Mouse (Mus musculus) liver, embryonic 15.5 days (tissue): ENCODE data around the gene Gbp5. TPM values are rescaled to one million over a fixed set of nuclear protein-coding genes. Genes with fewer than 3 reads are reported as not detected.
A peak's percentile ranks its signal among the peaks of the same experiment; 100 is the strongest.
"Not testable (repeated sequence)": the region's sequence is repeated elsewhere in the genome, so short reads cannot be mapped to it uniquely, and the experiment has no call there.

Experiments
- ATAC-seq: fragments of 200-750 bp; cut with Nextera tagmentation; 2 replicates; pipeline ENCODE4 v1.8.0; 2017; ENCODE audit warnings: moderate number of reproducible peaks, mild to moderate bottlenecking, moderate library complexity; ENCODE audit not compliant: insufficient read depth
- H3K27ac ChIP-seq: fragments of 300-500 bp; sonication (generic); replicated peaks from 2 replicates; pipeline ENCODE4 v1.5.1; 2015; ENCODE audit warnings: mild to moderate bottlenecking, inconsistent platforms
- H3K27me3 ChIP-seq: fragments of 300-500 bp; sonication (generic); 2 replicates; pipeline ENCODE4 v1.6.1; 2015; ENCODE audit warnings: mild to moderate bottlenecking, inconsistent platforms
- H3K36me3 ChIP-seq: fragments of 300-500 bp; sonication (generic); replicated peaks from 2 replicates; pipeline ENCODE4 v1.6.1; 2015; ENCODE audit warnings: moderate library complexity, mild to moderate bottlenecking, inconsistent platforms
- H3K4me1 ChIP-seq: fragments of 300-500 bp; sonication (generic); replicated peaks from 2 replicates; pipeline ENCODE4 v1.6.1; 2015; ENCODE audit warnings: inconsistent platforms
- H3K4me2 ChIP-seq: fragments of 300-500 bp; sonication (generic); 2 replicates; pipeline ENCODE4 v1.6.1; 2015; ENCODE audit warnings: moderate library complexity, mild to moderate bottlenecking, inconsistent platforms
- H3K4me3 ChIP-seq: fragments of 300-500 bp; sonication (generic); replicated peaks from 2 replicates; pipeline ENCODE4 v1.5.1; 2015; ENCODE audit warnings: mild to moderate bottlenecking, inconsistent platforms
- H3K9ac ChIP-seq: fragments of 300-500 bp; sonication (generic); 2 replicates; pipeline ENCODE4 v1.6.1; 2015; ENCODE audit warnings: moderate library complexity, mild to moderate bottlenecking, inconsistent platforms
- H3K9me3 ChIP-seq: fragments of 300-500 bp; sonication (generic); replicated peaks from 2 replicates; pipeline ENCODE4 v1.6.1; 2016; ENCODE audit warnings: inconsistent platforms
- whole genome bisulfite sequencing: fragments of 180-500 bp; shearing (Covaris S2); methylation state at CpG from one replicate; pipeline ENCODE4 v1.1.7; 2015; ENCODE audit warnings: mixed read lengths; ENCODE audit not compliant: insufficient replicate concordance; 5-methylcytosine and 5-hydroxymethylcytosine counted together
- polyA plus RNA-seq: library from polyadenylated mRNA; unstranded; fragments of >200 nt; fragmentation: Nextera tagmentation; extraction: Ambion mirVana; gene quantifications from 2 replicates; pipeline ENCODE4 v1.2.1, GENCODE M21; 2015

Gbp5 gene
- polyA plus RNA-seq, 1 experiment from 2014 or later: 0.07 TPM

DNA sequence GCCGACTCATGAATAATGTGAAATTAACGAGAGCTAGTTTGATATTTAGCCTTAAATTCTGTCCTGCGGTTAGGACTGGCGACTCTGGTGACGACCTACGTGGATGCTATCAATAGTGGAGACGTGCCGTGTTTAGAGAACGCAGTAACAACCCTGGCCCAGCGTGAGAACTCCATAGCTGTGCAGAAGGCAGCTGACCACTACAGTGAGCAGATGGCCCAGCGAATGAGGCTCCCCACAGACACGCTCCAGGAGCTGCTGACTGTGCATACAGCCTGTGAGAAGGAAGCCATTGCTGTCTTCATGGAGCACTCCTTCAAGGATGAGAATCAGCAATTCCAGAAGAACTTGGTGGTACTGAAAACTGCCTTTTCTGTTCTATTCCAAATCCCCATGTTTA lies 49.0 kb downstream of the Gbp5 start:
- H3K9me3 ChIP-seq, H3K36me3 ChIP-seq, H3K27me3 ChIP-seq, ATAC-seq, H3K4me3 ChIP-seq, H3K4me1 ChIP-seq, H3K27ac ChIP-seq, H3K9ac ChIP-seq, H3K4me2 ChIP-seq: not testable (repeated sequence)
- WGBS: 76% methylated on average over 12 of the region's 12 CpGs

DNA sequence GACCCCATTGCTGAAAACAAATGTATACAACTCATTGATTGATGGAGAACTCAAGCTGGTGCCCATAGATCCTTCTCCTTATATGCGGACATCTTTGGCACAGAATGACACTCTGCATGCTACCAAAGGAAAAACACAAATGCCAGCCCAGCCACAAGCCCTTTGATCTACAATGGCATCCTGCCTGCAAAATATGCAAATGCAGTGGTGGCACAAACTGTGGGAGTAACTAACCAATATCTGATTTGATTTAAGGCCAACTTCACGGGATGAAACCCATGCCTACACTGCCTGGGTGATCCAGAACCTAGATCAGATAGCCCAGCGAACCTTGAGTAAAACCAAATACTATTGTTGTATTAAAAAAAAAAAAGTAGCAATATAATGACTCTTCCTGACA lies 52.9 kb downstream of the Gbp5 start:
- H3K27me3 ChIP-seq: no peaks in the 10 kb centered on the region
- 53% methylated on average over 3 of the region's 3 CpGs for WGBS
- no peak for ATAC-seq

GRCm38 (mm10) chr3:142550052-142550676 lies 56.4 kb downstream of the Gbp5 start:
- H3K9me3 ChIP-seq: no peaks in the 10 kb centered on the region
- H3K4me2 ChIP-seq: no peak overlapping the region
- 57% methylated on average over 3 of the region's 3 CpGs for WGBS

More for the DNA sequence above, 52.9 kb downstream of the Gbp5 start:
- Histone ChIP-seq H3K4me2 (no peak overlapping the region), H3K9ac (no peak overlapping the region), H3K27ac (no peak overlapping the region), H3K36me3 (no peaks in the 10 kb centered on the region), H3K4me1 (no peaks in the 10 kb centered on the region), H3K9me3 (no peaks in the 10 kb centered on the region), H3K4me3 (no peak overlapping the region)

GRCm38 (mm10) chr3:142554601-142555000 lies 60.8 kb downstream of the Gbp5 start:
- WGBS: 47% methylated on average over 1 of the region's 1 CpGs
- H3K4me3 ChIP-seq: no peak overlapping the region
- H3K9ac ChIP-seq: no peak overlapping the region
- no peaks in the 10 kb centered on the region for H3K4me1 ChIP-seq
- H3K4me2 ChIP-seq: no peak overlapping the region
- no peak overlapping the region for H3K27ac ChIP-seq
- H3K27me3 ChIP-seq: no peaks in the 10 kb centered on the region
- H3K36me3 ChIP-seq: no peaks in the 10 kb centered on the region
- no peak for ATAC-seq
- H3K9me3 ChIP-seq: no peaks in the 10 kb centered on the region

More at GRCm38 (mm10) chr3:142550052-142550676, 56.4 kb downstream of the Gbp5 start:
- Histone ChIP-seq H3K4me3 (no peak overlapping the region), H3K27me3 (no peaks in the 10 kb centered on the region), H3K4me1 (no peaks in the 10 kb centered on the region), H3K27ac (no peak overlapping the region), H3K36me3 (no peaks in the 10 kb centered on the region), H3K9ac (no peak overlapping the region)
- ATAC-seq: no peak

DNA sequence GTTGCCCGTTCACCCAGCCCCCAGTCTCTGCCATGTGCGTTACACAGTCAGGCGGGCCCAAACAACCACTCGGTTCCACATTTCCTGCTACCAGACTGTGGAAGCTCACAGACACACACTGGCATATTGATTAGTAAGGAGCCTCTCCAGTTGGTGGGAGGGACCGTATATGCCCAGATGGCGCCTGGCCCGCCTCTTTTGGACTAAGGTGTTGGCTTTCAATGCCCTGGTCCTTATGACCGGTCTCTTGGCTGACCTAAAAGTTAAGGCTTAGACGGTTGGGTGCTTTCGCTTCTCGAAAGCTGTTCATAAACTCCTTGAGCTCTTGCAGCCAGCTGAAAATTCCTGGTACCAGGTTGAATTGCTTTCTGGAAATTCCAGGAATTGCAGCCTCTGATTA lies 61.8 kb downstream of the Gbp5 start:
- no peaks in the 10 kb centered on the region; the same call in 1 of the 2 replicates for H3K4me1 ChIP-seq
- no peaks in the 10 kb centered on the region for H3K36me3 ChIP-seq
- H3K4me2 ChIP-seq: no peak overlapping the region
- WGBS: 79% methylated on average over 11 of the region's 11 CpGs
- no peaks in the 10 kb centered on the region for H3K27me3 ChIP-seq
- H3K9ac ChIP-seq: no peak overlapping the region
- no peak for ATAC-seq
- no peaks in the 10 kb centered on the region for H3K9me3 ChIP-seq
- no peak overlapping the region for H3K27ac ChIP-seq
- no peak overlapping the region for H3K4me3 ChIP-seq

DNA sequence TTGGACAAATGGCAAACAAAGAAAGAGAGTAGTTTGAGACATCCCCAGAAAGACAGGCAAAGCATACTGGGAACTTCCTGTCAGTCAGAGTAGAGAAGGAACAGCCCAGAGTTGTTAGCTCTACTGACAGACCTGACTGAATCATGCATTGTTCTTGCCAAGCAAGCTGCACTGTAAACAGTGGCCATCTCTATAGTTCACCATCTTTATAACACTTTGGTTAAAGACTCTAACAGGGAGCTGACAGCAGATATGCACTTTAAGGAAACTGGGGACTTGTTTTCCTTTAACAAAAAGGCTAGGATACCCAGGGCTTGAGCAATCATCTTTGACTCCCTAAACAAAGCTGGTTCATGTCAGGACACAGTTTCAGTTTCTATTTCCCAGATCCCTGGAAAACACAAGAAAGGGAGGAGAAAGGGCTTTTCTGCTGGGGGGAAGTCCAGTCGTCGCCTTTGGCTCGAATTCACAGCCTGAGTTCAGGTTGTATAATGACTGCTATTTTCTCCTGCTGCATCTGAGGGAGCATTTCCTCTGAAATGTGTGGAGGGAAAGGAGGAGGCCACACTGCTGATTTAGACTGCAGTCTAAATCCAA lies 66.0 kb downstream of the Gbp5 start, which contains the start of gene Gbp3:
TSS of gene Gbp3 (plus strand) at position 395 of the 597 bp plus-strand sequence.
- no peaks in the 10 kb centered on the region for H3K9me3 ChIP-seq
- H3K4me2 ChIP-seq: peak within 1 kb of the TSS; percentile 60
- no peak for ATAC-seq
- peak within 1 kb of the TSS; percentile 48 for H3K4me3 ChIP-seq
- H3K9ac ChIP-seq: no peak within 1 kb of the TSS
- 19% methylated on average over 3 of the region's 3 CpGs for WGBS
- H3K36me3 ChIP-seq: no peaks in the 10 kb centered on the region
- no peaks in the 10 kb centered on the region; the same call in 1 of the 2 replicates for H3K4me1 ChIP-seq
- no peak within 1 kb of the TSS for H3K27ac ChIP-seq
- no peaks in the 10 kb centered on the region for H3K27me3 ChIP-seq

GRCm38 (mm10) chr3:142560296-142560948 lies 66.6 kb downstream of the Gbp5 start:
- Histone ChIP-seq H3K9me3 (no peaks in the 10 kb centered on the region), H3K4me2 (peak overlapping the region; percentile 60), H3K4me3 (peak overlapping the region; percentile 48), H3K27me3 (no peaks in the 10 kb centered on the region), H3K27ac (no peak overlapping the region), H3K4me1 (no peaks in the 10 kb centered on the region; the same call in 1 of the 2 replicates), H3K36me3 (no peaks in the 10 kb centered on the region), H3K9ac (no peak overlapping the region)
- WGBS: 3% methylated on average over 12 of the region's 12 CpGs
- ATAC-seq: peak; percentile 49; the same call in 1 of the 2 replicates

DNA sequence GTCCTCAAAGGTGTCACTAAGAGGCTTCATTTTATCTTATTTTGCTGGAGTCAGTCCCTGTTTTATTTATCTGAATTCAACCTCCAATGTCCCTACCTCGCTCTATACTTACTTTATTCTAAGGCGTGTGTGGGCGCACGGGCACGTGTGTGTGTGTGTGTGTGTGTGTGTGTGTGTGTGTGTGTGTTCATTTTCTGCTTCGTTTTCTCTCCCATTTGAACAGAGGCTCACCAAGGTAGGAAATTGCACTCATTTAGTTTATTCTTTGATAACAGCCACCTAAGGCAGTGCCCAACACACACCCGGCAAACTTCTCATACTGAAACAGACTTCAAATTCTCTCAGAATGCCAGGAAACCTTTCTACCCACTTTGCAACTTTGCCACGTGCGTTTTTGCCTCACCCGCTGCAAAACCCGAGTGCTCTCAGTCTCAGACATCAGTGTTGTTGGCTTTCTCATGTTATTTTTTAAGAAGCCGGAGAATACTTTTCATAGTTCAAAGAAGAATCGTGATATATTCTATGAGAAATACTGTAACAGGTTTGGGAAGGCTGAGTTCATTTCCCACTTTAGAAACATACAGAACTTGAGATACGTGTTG lies 67.4 kb downstream of the Gbp5 start:
- Histone ChIP-seq H3K4me2 (no peak overlapping the region; the same call in 1 of the 2 replicates), H3K36me3 (no peaks in the 10 kb centered on the region), H3K4me1 (no peaks in the 10 kb centered on the region; the same call in 1 of the 2 replicates), H3K9ac (no peak overlapping the region), H3K27ac (no peak overlapping the region), H3K27me3 (no peaks in the 10 kb centered on the region), H3K4me3 (peak overlapping the region; percentile 48; the same call in 1 of the 2 replicates), H3K9me3 (no peaks in the 10 kb centered on the region)
- ATAC-seq: no peak
- WGBS: 61% methylated on average over 14 of the region's 14 CpGs

- no peak for ATAC-seq
- WGBS: 58% methylated on average over 7 of the region's 7 CpGs
Measured at GRCm38 (mm10) chr3:142561666-142562065, 67.9 kb downstream of the Gbp5 start.

DNA sequence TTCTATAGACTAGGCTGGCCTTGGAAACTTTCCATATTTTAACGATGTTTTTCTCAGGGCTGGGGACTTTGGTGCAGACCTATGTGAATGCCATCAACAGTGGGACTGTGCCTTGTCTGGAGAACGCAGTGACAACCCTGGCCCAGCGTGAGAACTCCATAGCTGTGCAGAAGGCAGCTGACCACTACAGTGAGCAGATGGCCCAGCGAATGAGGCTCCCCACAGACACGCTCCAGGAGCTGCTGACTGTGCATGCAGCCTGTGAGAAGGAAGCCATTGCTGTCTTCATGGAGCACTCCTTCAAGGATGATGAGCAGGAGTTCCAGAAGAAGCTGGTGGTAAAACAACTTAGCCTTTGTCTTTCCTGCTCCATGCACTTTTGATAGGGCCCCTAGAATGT lies 73.7 kb downstream of the Gbp5 start:
- not testable (repeated sequence) for H3K27ac ChIP-seq, ATAC-seq, H3K9me3 ChIP-seq, H3K4me3 ChIP-seq, H3K27me3 ChIP-seq, H3K4me2 ChIP-seq, H3K36me3 ChIP-seq, H3K4me1 ChIP-seq, H3K9ac ChIP-seq
- WGBS: 54% methylated on average over 5 of the region's 5 CpGs

More at GRCm38 (mm10) chr3:142561666-142562065, 67.9 kb downstream of the Gbp5 start:
- Histone ChIP-seq H3K9me3 (no peaks in the 10 kb centered on the region), H3K27me3 (no peaks in the 10 kb centered on the region), H3K36me3 (no peaks in the 10 kb centered on the region), H3K9ac (no peak overlapping the region), H3K4me3 (no peak overlapping the region), H3K4me2 (no peak overlapping the region), H3K27ac (no peak overlapping the region), H3K4me1 (no peaks in the 10 kb centered on the region; the same call in 1 of the 2 replicates)

DNA sequence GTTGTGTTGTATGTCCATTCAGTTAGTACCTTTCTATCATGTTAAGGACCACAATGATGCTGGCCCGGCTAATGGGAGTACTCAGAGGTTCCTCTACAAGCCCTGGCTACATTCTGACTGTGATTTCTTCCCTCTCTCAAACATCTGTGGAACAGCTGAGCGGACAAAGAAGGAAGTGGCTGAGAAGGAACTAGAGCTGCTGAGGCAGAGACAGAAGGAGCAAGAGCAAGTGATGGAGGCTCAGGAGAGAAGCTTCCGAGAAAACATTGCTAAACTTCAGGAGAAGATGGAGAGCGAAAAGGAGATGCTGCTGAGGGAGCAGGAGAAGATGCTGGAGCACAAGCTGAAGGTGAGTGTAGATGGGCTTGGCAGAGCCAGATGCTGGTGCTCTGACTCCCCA lies 77.0 kb downstream of the Gbp5 start:
- H3K27me3 ChIP-seq: no peaks in the 10 kb centered on the region
- H3K4me1 ChIP-seq: no peaks in the 10 kb centered on the region
- H3K9ac ChIP-seq: no peak overlapping the region
- ATAC-seq: no peak
- no peaks in the 10 kb centered on the region for H3K36me3 ChIP-seq
- no peak overlapping the region for H3K27ac ChIP-seq
- WGBS: 58% methylated on average over 4 of the region's 4 CpGs
- H3K4me2 ChIP-seq: no peak overlapping the region
- H3K4me3 ChIP-seq: no peak overlapping the region
- H3K9me3 ChIP-seq: no peaks in the 10 kb centered on the region
